Mouse (Mus musculus) retina, postnatal 7 days (tissue): Measurements from ENCODE around the gene Rnf207.
A peak's percentile ranks its signal among the peaks of the same experiment; 100 is the strongest.

Source experiments
- DNase-seq: peaks from one replicate; pipeline ENCODE4 v3.0.0-alpha.2; 2012; ENCODE audit warnings: low read depth, low spot score

The Rnf207 gene

GRCm38 (mm10) chr4:152294188-152294929 is 24.4 kb downstream of the Rnf207 start:
- no peak for DNase-seq

- DNase-seq: no peak
These were observed 26.6 kb downstream of the Rnf207 start for GRCm38 (mm10) chr4:152292102-152292765.

DNA sequence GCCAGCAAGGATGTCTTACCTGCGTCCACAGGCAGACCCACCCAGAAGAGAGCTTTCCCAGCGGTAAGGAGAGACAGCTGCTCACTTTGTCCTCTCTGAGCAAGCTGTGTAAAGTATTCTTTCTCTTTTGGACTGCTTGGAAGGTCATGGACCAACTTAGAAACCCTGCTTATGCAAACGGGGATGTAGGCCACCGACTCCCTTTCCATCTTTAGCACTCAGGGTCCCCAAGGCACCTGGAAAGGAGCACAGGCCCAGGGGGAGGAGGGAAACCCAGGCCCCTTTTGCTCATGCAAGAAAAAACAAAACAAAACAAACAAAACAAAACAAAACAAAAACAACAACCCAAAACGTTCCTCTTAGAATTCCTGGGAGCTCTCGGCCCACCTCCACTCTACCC is 27.2 kb downstream of the Rnf207 start, which contains the start of gene Hes3:
Hes3 (minus strand) TSS at position 101 of the 400 bp plus-strand sequence.
- no peak for DNase-seq

GRCm38 (mm10) chr4:152290991-152291390 is 27.8 kb downstream of the Rnf207 start:
- no peak for DNase-seq

GRCm38 (mm10) chr4:152290385-152290784 is 28.4 kb downstream of the Rnf207 start:
- no peak for DNase-seq

GRCm38 (mm10) chr4:152288398-152288945 is 30.3 kb downstream of the Rnf207 start:
- no peak for DNase-seq

DNA sequence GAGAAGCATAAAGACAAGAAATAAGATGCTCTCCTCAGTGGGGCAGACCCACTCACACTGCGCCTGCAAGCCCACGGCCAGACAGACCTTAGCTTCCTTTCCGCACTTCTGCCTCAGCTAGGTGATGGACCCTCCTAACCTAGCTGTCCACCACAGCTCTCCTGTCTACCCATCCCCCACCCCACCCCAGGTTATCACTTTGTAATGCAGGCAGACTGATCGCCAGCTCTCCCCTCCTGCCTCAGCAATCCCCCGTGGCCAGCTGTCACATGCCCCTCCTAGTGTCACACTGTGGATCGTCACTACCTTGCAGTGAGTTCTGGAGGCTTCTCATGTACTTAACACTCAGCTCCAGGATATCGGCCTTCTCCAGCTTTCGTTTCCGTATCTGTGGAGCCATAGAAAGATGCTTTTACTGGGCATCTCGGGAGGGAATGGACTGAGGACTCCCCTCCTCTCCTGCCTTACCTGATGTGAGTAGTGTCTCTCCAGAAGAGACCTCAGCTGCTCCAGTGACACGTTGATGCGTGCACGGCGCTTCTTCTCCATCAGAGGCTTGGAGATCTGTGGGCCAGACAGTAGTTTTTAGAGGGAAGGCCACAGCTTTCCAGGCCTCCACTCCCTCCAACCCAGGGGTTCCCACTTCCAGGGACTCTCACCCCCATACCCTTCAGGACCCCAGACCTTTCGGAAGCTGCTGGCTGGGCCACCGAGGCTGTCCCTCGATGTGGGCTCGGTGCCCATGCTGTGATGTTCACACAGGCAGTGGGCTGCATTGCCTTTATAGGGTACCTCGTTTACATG is 31.3 kb downstream of the Rnf207 start:
- no peak for DNase-seq

DNA sequence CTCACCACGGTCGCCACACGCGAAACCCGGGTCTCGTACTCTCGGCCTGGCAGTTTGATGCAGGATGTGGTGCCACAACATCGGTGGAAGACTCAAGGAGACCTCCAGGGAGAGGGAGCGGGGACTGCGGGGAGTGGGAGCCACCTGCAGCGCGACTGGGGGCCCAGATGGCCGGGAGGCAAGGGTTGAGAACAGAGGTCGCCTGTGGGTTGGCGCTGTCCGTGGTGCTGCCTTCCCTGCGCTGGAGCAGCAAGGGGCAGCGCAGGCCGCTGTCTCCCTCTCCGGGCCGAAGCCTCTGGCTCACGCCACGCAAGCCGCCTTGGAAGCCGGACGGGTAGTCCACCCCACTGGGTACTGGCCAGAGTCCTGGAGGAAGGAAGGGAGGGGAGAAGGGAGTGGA is 31.9 kb downstream of the Rnf207 start:
- no peak for DNase-seq

- DNase-seq: no peak
These were observed 32.6 kb downstream of the Rnf207 start for GRCm38 (mm10) chr4:152286183-152286582.

- peak; percentile 68 for DNase-seq
These were observed 33.3 kb downstream of the Rnf207 start for GRCm38 (mm10) chr4:152285505-152285904.

- peak; percentile 88 for DNase-seq
These were observed 35.4 kb downstream of the Rnf207 start for GRCm38 (mm10) chr4:152283186-152283950.

- DNase-seq: no peak
These were observed 36.1 kb downstream of the Rnf207 start for GRCm38 (mm10) chr4:152282721-152283120.

DNA sequence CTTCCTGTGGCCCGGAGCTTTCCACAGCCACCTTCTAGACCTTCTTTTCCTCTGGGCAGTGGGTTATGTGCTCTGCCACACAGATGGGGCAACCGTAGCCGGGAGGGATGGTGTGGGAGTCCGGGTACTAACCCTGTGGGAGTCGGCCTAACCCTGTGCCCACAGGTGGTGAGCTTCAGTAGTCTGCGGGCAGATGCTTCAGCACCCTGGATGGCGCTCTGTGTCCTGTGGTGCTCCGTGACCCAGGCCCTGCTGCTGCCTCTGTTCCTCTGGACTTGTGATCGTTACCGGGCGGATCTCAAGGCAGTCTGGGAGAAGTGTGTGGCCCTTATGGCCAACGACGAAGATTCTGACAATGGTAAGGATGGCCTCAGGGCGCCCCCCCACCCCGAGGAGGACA is 37.2 kb downstream of the Rnf207 start:
- DNase-seq: no peak

GRCm38 (mm10) chr4:152278986-152279385 is 39.8 kb downstream of the Rnf207 start:
- no peak for DNase-seq

DNA sequence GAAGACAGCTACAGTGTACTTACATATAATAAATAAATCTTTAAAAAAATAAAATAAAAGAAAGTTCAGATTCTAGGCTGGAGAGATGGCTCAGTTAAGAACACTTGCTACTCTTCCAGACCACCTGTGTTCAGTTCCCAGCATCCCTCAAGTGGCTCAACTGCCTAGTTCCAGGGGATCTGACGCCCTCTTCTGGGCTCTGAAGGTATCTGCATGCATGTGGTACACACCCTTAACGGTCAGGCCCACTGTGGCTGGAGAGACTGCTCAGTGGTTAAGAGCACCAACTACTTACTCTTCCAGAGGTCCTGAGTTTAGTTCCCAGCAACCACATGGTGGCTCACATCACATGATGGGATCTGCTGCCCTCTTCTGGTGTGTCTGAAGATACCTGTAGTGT is 40.9 kb downstream of the Rnf207 start:
- DNase-seq: no peak

GRCm38 (mm10) chr4:152276389-152277347 is 42.1 kb downstream of the Rnf207 start:
- DNase-seq: no peak

DNA sequence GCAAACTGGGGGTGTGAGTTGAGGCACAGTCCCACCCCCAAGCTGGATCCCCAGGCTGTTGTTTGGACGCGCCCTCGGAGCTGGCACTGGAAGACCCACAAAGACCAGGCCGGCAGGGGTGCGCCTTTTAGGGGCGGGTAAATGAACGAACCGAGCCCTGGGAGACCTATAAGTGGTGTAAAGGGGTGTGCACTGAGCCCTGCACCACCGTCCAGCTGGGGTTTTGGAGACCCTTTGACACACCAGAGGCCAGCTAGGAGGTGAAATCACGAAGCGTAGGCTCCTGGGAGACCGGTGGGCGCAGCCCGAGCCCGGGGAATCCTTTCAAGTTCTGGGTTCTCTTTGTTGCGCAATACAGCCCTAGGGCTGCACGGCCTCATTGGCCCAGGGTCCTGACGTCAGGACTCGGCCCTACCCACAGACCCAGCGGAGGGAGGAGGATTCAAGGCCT is 44.1 kb downstream of the Rnf207 start:
- DNase-seq: no peak

DNA sequence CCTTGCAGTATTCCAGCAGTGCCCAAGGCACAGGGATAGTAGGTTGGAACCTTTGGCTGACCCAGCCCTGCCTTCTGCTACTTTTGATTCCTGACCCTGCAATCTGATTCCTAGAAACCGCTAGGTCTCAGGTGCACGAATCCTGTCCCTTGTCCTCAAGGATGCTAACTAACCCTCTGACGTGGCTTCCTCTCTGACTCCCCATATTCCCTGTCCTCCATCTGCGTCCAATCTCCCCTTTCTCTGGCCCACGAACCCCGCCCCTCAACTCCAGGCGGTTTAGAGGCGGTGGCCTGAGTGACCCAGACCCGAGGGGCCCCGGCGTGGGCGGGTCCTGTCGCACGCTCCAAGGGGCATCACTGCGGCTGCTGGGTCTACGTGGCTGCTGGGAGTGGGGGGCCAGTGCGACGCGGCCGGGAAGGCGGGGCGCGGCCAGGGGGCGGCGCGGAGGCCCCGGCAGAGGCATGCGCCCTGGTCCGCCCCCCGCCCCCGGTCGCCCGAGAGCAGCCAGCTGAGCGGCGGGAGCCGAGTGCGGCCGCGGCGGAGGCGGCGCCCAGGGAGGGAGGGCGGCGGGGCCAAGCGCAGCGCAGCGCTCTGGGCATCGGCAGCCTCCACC is 45.1 kb downstream of the Rnf207 start, which contains the start of gene Gpr153:
Gpr153 (plus strand) TSS at position 612 of the 616 bp plus-strand sequence.
- DNase-seq: no peak

DNA sequence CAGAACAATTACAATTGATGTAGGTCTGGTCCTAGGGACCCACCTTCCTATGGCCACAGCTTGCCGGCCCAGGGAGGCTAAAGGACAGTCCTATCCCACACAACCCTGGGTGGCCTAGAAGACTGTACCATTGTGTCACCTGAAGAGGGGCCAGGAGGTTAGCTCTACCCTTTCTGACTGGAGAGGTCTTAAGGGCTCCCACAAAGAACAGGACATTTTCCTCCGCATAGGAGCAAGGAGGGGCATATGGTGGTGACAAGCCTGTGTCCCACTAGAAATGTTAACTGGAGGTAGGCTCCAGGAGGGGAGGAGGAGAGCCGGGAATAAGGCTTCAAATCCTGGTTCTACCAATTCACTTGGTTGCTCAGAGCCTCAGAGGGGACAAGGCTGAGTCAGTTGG is 45.6 kb downstream of the Rnf207 start:
- DNase-seq: no peak
